In genomic region chr19:4628819-4629218, GRCm38 (mm10) we compare ENCODE assay signal across 9 mouse cellular contexts. TPM values are rescaled to one million over a fixed set of nuclear protein-coding genes. Genes with fewer than 3 reads are reported as not detected.
DNase-seq lines count a peak whose midpoint lies in the region; ATAC-seq and TF ChIP-seq lines count a peak whose summit lies in the region.
"Had no signal": no experiment of that assay in that cellular context is flagged by ENCODE, and none has a peak within 500 bp of the region (broad histone marks: within the 10 kb centered on the region; RNA-seq: fewer than 3 reads in every experiment).

No protein-coding gene starts in this region.

- H3K36me3 ChIP-seq in kidney, embryonic 14.5 days (ENCODE audit: control insufficient read depth, insufficient read depth, low read length) = 0 out of 2 replicates have a peak, but pooled peaks cover 7% of the 10 kb centered on the region
- H3K36me3 ChIP-seq in E14TG2a.4 (ENCODE audit: insufficient read depth, low read length) = peaks cover 10% of the 10 kb centered on the region
- H3K36me3 ChIP-seq in midbrain, embryonic 13.5 days = peaks cover 2% of the 10 kb centered on the region; the same call in 1 of the 2 replicates
- H3K36me3 ChIP-seq: liver, embryonic 15.5 days had no signal

- peaks cover 17% of the 10 kb centered on the region for H3K4me1 ChIP-seq in kidney, embryonic 14.5 days (ENCODE audit: control insufficient read depth, insufficient read depth, low read length)
- peaks cover 38% of the 10 kb centered on the region for H3K4me1 ChIP-seq in E14TG2a.4 (replicated peaks; ENCODE audit: low read depth, low read length)
- peaks cover 45% of the 10 kb centered on the region for H3K4me1 ChIP-seq in midbrain, embryonic 13.5 days (replicated peaks)

- no peak for ATAC-seq in kidney, embryonic 14.5 days (ENCODE audit: low FRiP score, low TSS enrichment)
- peak; percentile 57 for ATAC-seq in midbrain, embryonic 13.5 days

- no peaks in the 10 kb centered on the region for H3K9me3 ChIP-seq in kidney, embryonic 14.5 days (ENCODE audit: control insufficient read depth, low read length)
- H3K9me3 ChIP-seq in E14TG2a.4 (ENCODE audit: low read length) = no peaks in the 10 kb centered on the region
- no peaks in the 10 kb centered on the region for H3K9me3 ChIP-seq in midbrain, embryonic 13.5 days
- H3K9me3 ChIP-seq: liver, embryonic 15.5 days had no signal

- no peaks in the 10 kb centered on the region for H3K27me3 ChIP-seq in kidney, embryonic 14.5 days (ENCODE audit: control insufficient read depth, insufficient read depth, low read length)
- peaks cover 3% of the 10 kb centered on the region; the same call in 1 of the 2 replicates for H3K27me3 ChIP-seq in E14TG2a.4 (ENCODE audit: insufficient read depth, low read length)
- no peaks in the 10 kb centered on the region for H3K27me3 ChIP-seq in midbrain, embryonic 13.5 days

- 0% methylated on average over 1 of the region's 1 CpGs for WGBS in kidney, embryonic 14.5 days
- WGBS in midbrain, embryonic 13.5 days = 0% methylated on average over 1 of the region's 1 CpGs

- peak; percentile 37 for DNase-seq in kidney, adult 11 months
- peak; percentile 77 for DNase-seq in cerebellum, adult 11-12 months
- peak; percentile 60 to 76 for DNase-seq in frontal cortex, postnatal 36 days (ENCODE audit: low spot score in 2 of 2)
- peak; percentile 69 to 80 for DNase-seq in layer of hippocampus, adult 2 months (ENCODE audit: low spot score in 2 of 2)
- peak; percentile 48 for DNase-seq in telencephalon, adult 2 months (ENCODE audit: low read depth, low spot score)

- peak; percentile 89 for TF ChIP-seq CTCF in E14TG2a.4 (conservative IDR thresholded peaks at IDR 0.05; ENCODE audit: low read length)
- peak; percentile 94 for TF ChIP-seq CTCF in layer of hippocampus, adult 2 months (conservative IDR thresholded peaks at IDR 0.05)

- no peak overlapping the region for H3K9ac ChIP-seq in kidney, embryonic 14.5 days (ENCODE audit: low read depth, low read length)
- no peak overlapping the region for H3K9ac ChIP-seq in midbrain, embryonic 13.5 days (replicated peaks)
- H3K9ac ChIP-seq: liver, embryonic 15.5 days had no signal

- no peak overlapping the region for H3K4me3 ChIP-seq in kidney, embryonic 14.5 days (ENCODE audit: low read length)
- no peak overlapping the region for H3K4me3 ChIP-seq in E14TG2a.4 (replicated peaks; ENCODE audit: low read length)
- no peak overlapping the region for H3K4me3 ChIP-seq in layer of hippocampus, adult 2 months
- no peak overlapping the region for H3K4me3 ChIP-seq in midbrain, embryonic 13.5 days (replicated peaks)
- H3K4me3 ChIP-seq: liver, embryonic 15.5 days had no signal

- H3K27ac ChIP-seq in kidney, embryonic 14.5 days (ENCODE audit: low read depth, low read length) = no peak overlapping the region
- H3K27ac ChIP-seq in layer of hippocampus, adult 2 months = peak overlapping the region; percentile 46; the same call in 1 of the 2 replicates
- H3K27ac ChIP-seq in midbrain, embryonic 13.5 days = peak overlapping the region; percentile 69
- H3K27ac ChIP-seq: liver, embryonic 15.5 days had no signal

- no peak overlapping the region for H3K4me2 ChIP-seq in kidney, embryonic 14.5 days (replicated peaks; ENCODE audit: low read depth, low read length)
- H3K4me2 ChIP-seq in midbrain, embryonic 13.5 days (replicated peaks) = no peak overlapping the region
- H3K4me2 ChIP-seq: liver, embryonic 15.5 days had no signal

RNA-seq across cellular contexts. Expression of gene Rce1, which starts 3.4 kb away (rescaled TPM):
- 73.1 and 85.0 TPM in 2 replicates for polyA plus RNA-seq in kidney, embryonic 14.5 days (2014; fragmentation: Nextera tagmentation; extraction: Ambion mirVana)
- 10 to 100 TPM; 19.1 to 22.8 TPM for total RNA-seq in layer of hippocampus, adult 2 months (2021)
- polyA plus RNA-seq in midbrain, embryonic 13.5 days (2015; fragmentation: Nextera tagmentation; extraction: Ambion mirVana) = 56.8 and 59.9 TPM in 2 replicates

RNA-seq across cellular contexts. Expression of gene Lrfn4, which starts 13.4 kb away (rescaled TPM):
- polyA plus RNA-seq in kidney, embryonic 14.5 days (2014; fragmentation: Nextera tagmentation; extraction: Ambion mirVana) = 12.6 and 15.4 TPM in 2 replicates
- total RNA-seq in layer of hippocampus, adult 2 months (2021) = 10 to 100 TPM; 32.8 to 34.6 TPM
- polyA plus RNA-seq in midbrain, embryonic 13.5 days (2015; fragmentation: Nextera tagmentation; extraction: Ambion mirVana) = 8.8 and 10.1 TPM in 2 replicates
